Mouse (Mus musculus) thymus, adult 2 months (tissue): Measurements from ENCODE around the gene Ppp2r5b.

Source experiments
- CTCF ChIP-seq: fragments of 200-500 bp; IDR thresholded peaks from 2 replicates; pipeline ENCODE4 v1.5.1; 2012; ENCODE audit warnings: mild to moderate bottlenecking, control low read depth, low read length, moderate library complexity, borderline replicate concordance; ENCODE audit not compliant: control insufficient read depth, poor library complexity, insufficient read depth; ENCODE audit errors: extremely low read depth
- POLR2A ChIP-seq: fragments of 200-500 bp; IDR thresholded peaks from 2 replicates; pipeline ENCODE4 v1.6.1; 2012; ENCODE audit warnings: mild to moderate bottlenecking, low read length, control low read depth, moderate library complexity; ENCODE audit not compliant: control insufficient read depth, poor library complexity, insufficient read depth; ENCODE audit errors: extremely low read depth

- TF ChIP-seq CTCF, result no peak
- TF ChIP-seq POLR2A, result no peak
Measured at GRCm38 (mm10) chr19:6273998-6274608, 38.4 kb upstream of the Ppp2r5b start.
